Mouse (Mus musculus): ENCODE data around the gene Hs1bp3.
A peak's percentile ranks its signal among the peaks of the same experiment; 100 is the strongest.

Hs1bp3 gene

GRCm38 (mm10) chr12:8362400-8362799 is 49.2 kb downstream of the Hs1bp3 start:
- DNase-seq (ENCODE audit: low read depth): no peak

GRCm38 (mm10) chr12:8364321-8364838 is 51.1 kb downstream of the Hs1bp3 start:
- no peak for DNase-seq (ENCODE audit: low read depth)

GRCm38 (mm10) chr12:8365336-8365735 is 52.1 kb downstream of the Hs1bp3 start:
- DNase-seq (ENCODE audit: low read depth): no peak

GRCm38 (mm10) chr12:8365905-8366576 is 52.8 kb downstream of the Hs1bp3 start:
- no peak for DNase-seq (ENCODE audit: low read depth)

- DNase-seq (ENCODE audit: low read depth): no peak
Observed at GRCm38 (mm10) chr12:8366688-8367087, 53.5 kb downstream of the Hs1bp3 start.

- no peak for DNase-seq (ENCODE audit: low read depth)
Observed at GRCm38 (mm10) chr12:8371746-8372510, 58.7 kb downstream of the Hs1bp3 start.

- no peak for DNase-seq (ENCODE audit: low read depth)
Observed at GRCm38 (mm10) chr12:8372511-8373180, 59.4 kb downstream of the Hs1bp3 start.

- DNase-seq (ENCODE audit: low read depth): no peak
Observed at GRCm38 (mm10) chr12:8373741-8374140, 60.5 kb downstream of the Hs1bp3 start.

GRCm38 (mm10) chr12:8377169-8377568 is 63.9 kb downstream of the Hs1bp3 start:
- no peak for DNase-seq (ENCODE audit: low read depth)

GRCm38 (mm10) chr12:8377955-8378620 is 64.9 kb downstream of the Hs1bp3 start:
- DNase-seq (ENCODE audit: low read depth): no peak

GRCm38 (mm10) chr12:8379795-8380521 is 66.7 kb downstream of the Hs1bp3 start:
- no peak for DNase-seq (ENCODE audit: low read depth)

- DNase-seq (ENCODE audit: low read depth): no peak
Observed at GRCm38 (mm10) chr12:8380944-8381343, 67.7 kb downstream of the Hs1bp3 start.

- no peak for DNase-seq (ENCODE audit: low read depth)
Observed at GRCm38 (mm10) chr12:8381940-8382339, 68.7 kb downstream of the Hs1bp3 start.

GRCm38 (mm10) chr12:8383822-8384221 is 70.6 kb downstream of the Hs1bp3 start:
- no peak for DNase-seq (ENCODE audit: low read depth)

GRCm38 (mm10) chr12:8386451-8387011 is 73.3 kb downstream of the Hs1bp3 start:
- peak; percentile 22 for DNase-seq (ENCODE audit: low read depth)

GRCm38 (mm10) chr12:8387281-8387680 is 74.0 kb downstream of the Hs1bp3 start:
- no peak for DNase-seq (ENCODE audit: low read depth)

- no peak for DNase-seq (ENCODE audit: low read depth)
Observed at GRCm38 (mm10) chr12:8388529-8389414, 75.5 kb downstream of the Hs1bp3 start.

- DNase-seq (ENCODE audit: low read depth): no peak
Observed at GRCm38 (mm10) chr12:8393226-8393625, 80.0 kb downstream of the Hs1bp3 start.
